Mouse (Mus musculus) mature B cell (primary cell): Measurements from ENCODE around the gene Slc22a23.
"Not testable (repeated sequence)": the region's sequence is repeated elsewhere in the genome, so short reads cannot be mapped to it uniquely, and the experiment has no call there.

Experiments
- in situ Hi-C: fragments of 300-500 bp; cut with MboI; formaldehyde crosslinking; loops from 2 replicates; pipeline ENCODE4 v1.14.3; 2019

Gene Slc22a23

DNA sequence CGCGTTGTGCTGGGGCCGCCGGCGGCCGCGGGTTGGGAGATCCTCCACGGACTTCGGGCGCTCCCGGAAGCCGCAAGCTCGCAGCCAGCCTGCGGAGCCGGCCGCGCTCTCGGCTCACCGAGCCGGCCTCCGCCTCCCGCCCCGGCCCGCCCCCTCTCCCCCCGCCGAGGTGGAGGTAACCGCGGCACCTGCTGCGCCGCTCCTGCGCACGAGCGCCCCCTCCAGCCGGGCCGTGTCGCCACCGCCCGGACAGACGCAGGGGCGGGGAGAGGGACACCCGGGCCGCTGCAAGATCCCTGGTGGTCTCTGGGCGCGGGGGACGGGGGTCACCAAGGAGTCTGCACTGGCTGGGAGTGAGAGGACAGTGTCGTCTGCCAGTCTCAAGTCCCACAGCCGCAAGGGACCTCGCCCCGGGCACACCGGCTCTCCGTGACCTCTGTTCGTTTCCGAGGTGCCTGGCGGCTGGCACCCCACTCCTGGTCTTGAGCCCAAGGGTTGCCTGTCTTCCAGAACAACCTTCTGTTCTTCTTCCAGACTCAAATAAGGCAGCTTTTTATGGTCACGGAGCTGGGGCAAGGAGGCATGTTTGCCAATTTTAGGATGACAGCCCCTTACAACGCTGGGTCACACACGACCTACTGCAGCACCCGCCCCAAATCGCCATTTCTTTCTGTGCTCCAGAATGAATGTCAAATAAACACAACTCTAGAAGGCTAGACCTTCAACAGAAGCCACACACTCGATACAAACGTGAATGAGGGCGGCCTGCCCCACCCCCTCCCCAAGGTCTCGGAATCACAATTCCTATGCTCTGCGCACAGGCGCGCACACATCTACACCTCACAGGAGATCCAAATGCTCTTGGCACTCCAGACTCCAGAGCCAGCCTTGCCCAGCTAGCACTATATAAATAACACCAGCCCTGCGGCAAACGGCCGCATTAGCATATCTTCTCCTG, at the start of gene Slc22a23:
TSS of gene Slc22a23 (minus strand) at position 55 of the 958 bp plus-strand sequence.
- in situ Hi-C loops, result no loop called here

DNA sequence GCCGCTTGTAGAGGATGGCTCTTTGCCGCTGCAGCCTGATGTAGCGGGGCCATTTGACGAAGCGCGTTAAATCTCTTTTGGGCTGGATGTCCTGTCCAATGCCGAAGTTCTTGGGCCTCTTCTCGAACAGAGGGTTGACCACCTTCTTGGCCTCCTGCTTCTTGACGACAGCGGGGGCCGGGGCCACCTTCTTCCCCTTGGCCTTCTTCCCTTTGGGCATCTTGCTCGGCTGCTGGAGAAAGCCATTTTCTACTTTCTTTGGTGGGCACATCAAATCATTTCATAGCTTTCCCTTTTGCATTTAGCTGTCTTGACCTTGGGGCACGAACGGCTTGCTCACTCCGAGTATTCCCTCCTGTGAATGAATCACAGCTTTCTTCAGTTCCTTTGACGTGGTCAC, 49.3 kb upstream of the Slc22a23 start:
- in situ Hi-C loops, result not testable (repeated sequence)

DNA sequence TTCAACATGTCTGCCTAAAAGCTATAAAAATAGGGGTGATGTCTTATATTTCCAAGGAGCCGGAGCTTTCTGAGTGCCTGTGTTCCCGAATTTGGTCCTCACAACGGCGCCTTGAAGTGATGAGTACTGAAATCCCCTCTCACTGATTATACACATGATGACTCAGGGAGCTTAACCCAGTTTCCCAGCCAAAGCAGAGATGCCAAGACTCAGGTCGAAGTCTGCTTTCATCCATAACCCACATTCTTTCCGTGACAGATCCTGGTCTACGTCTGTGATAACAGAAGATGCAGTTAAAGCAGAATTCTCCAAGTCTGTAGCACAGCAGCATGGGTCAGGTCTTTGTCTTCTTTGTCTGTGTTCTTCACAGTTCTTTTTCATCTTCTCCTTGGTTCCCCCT, 47.4 kb upstream of the Slc22a23 start:
- in situ Hi-C loops, result no loop called here

DNA sequence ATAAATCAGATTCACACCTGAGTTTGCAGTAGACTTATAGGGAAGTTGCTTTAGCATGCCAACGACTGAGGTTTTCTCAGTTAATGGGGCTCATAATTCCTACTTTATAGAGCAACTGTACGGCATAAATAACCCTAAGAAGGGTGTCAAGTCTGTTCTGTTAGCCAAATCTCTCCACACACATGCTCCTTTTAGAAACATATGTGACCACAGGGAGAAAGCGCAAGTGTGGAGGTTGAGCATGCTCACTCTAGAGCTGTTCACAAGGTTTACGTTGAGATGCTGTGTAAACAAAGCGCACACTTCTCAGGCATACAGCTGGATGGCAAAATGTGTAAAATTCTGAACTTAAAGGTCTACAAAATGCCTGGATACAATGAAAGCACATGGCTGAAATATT, 43.2 kb upstream of the Slc22a23 start:
- in situ Hi-C loops, result no loop called here

DNA sequence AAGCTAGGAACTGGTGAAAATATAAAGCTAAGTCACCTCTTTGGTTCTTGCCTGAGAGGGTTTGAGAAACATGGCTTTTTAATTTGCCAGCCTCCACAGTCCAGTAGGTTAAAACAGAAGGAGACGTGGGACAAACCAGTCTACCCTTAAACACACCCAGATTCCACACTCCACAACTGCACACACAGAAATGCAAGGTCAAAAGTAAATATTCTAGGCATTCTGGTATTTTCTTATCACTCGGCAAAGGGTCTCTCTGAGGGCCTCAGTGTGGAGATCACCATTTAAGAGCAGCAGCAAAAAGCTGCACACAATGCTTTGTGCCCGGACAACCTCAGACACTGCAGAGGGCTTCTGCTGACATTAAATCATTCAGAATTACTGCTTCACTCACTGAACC, 38.4 kb upstream of the Slc22a23 start:
- in situ Hi-C loops, result no loop called here

DNA sequence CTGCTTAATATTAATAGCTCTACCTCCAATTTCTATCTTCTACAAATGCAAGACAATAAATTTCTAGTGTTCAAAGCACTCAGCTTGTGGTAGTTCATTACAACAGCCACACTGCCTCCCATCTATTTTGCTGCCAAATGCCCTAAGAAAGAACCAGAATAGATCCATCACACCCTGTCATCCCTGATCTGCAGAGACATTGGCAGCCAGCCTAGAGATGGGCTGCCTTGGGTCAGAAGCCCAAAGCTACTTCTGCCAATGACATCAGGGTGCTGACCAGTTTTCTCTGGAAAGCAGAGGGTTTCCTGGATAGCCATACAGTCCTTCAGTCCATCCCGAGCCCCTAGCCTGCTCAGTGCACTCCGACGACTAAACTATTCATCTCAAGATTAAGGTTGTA, 33.9 kb upstream of the Slc22a23 start:
- in situ Hi-C loops, result no loop called here

DNA sequence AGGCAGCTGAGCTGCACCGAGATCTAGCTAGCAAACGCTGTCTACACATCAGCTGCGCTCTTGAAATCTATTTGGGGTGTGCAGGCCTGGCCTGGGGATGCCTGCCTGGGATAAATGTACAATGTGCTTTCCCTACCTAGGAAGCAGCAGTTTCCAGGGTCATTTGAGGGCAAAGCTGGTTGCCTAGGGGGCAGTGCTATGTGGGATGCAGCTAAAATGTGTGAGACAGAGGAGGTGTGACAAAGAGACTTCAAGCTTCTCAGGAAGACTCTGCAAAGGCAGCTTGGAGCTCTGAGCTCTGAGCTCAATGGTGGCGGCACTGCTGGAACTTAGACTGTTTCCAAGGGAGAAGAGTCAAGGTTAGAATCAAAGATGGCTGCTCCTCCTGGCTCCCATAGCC, 30.2 kb upstream of the Slc22a23 start:
- in situ Hi-C loops, result no loop called here

DNA sequence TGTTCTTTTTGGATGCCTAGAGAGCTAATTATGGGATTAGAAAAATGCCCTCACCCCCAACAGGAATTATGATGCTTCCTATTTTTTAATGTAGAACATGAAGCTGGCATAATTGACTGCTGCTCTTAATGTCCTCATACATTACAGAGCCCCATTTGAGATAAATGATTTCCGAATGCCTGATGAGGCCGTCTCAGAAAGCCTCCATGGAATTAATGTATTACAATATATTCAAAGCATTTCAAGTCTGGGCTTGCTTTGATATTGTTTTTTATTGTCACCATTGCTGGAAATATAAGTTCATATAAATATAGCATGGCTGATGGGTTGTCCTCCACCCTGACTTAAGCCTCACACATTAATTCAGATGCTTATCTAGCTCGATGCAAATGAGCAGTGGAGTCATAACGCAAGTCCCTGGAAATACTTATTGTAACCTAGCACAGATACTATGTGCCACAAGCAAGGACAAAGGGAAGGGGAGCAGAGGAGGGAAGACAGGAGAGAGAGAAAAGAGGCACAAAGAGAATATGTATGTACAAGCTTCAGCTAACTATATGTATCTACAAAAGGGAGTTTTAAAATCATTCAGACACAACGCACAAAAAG, 28.0 kb upstream of the Slc22a23 start:
- in situ Hi-C loops, result no loop called here

DNA sequence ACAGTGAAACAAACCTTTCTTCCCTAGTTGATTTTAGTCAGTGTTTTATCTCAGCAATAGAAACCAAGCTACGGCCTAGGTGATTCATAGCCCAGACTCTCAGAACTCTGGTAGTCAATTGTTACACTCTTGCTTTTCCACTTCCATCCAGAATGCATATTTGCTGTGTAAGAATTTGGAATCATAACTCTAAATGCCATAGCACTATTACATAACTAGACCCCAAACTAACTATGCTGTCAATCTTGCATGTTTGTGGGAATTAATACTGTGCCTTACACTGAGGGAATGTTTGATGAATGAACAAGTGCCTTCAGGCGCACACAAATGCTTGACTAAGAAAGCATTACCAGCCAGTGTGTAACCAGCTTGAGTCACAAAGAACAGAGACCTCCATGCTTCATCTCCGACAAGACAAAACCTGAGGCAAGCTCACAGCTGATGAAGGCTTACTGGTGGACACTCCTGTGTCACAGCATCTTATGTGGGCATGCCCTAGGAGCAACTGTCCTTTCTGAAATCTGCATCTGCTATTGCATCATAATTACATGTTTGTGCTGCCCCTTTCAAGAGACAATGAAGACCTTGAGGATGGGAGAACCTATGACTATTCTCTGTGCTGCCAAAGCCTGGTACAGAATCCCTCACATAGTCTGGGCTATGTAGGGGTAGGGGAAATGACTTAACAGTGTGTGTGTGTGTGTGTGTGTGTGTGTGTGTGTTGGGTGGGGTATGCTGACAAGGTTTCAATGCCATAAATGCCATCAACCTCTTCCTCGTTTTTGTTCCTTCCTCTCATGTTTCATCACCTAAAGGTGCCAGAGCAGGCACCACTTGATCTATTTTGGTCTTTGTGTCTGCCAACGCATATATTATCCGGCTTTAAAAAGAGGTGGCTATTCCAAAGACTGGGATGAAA, 27.2 kb upstream of the Slc22a23 start:
- in situ Hi-C loops, result no loop called here

DNA sequence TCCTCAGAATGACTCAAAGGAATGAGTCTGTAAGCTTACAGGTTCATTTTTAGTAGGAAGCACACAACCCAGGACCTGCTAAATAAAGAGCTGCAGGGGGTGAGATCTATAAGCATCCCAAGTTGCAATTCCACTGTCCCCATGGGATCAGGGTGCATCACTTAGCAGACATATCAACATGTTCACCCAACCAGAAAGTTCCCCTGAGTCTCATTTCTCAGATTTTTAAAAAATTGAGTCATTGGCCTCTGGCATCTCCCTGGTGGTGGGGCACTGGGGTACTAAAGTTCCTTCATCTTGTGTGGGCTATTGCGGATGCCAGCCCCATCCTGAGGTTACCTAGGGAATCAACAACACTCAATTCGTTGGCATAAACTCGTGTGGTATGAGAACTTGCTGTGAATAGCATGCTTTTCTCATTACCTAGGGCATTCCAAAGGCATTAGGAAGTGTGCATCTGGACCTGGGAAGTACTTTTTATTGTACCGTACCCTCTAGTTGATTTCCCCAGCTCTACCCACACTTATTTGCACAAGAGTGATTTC, 25.4 kb upstream of the Slc22a23 start:
- in situ Hi-C loops, result no loop called here

DNA sequence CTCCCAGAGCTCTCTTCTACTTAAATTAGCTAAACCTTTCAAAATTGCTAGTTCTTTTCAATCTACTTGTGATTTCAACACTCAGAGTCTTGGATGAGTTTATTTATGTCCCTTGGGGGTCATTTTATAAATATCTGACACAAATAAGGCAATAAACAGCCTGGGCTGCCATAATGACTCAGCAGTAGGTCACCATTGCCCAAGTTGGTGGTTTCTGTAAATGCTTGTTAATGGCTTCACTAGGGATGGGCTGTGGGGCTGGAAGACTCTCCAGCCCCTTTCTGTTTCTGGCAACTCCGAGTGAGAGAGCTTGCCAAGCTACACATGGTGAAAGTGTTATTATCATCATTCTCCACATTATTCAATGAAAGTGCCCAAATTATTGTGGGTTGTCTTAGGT, 20.2 kb upstream of the Slc22a23 start:
- in situ Hi-C loops, result no loop called here

DNA sequence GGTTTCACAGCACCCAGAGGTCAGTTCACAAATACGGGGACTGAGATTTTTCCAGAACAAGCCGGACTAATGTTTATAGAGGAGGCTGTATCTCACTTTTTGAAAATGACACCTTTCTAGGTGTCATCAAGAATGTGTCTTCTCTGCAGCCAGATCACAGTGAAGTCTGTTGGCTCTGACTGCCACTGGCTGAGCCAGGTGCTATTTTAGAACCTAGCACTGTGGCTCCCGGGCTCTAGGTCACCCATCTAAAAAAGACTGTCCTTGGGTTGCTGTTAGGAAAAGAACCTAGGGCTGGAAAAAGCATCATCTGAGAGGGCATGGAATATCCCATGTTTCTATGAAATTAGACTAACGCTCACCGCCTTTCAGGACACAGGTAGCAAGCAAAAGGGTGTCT, 10.7 kb upstream of the Slc22a23 start:
- in situ Hi-C loops, result no loop called here

DNA sequence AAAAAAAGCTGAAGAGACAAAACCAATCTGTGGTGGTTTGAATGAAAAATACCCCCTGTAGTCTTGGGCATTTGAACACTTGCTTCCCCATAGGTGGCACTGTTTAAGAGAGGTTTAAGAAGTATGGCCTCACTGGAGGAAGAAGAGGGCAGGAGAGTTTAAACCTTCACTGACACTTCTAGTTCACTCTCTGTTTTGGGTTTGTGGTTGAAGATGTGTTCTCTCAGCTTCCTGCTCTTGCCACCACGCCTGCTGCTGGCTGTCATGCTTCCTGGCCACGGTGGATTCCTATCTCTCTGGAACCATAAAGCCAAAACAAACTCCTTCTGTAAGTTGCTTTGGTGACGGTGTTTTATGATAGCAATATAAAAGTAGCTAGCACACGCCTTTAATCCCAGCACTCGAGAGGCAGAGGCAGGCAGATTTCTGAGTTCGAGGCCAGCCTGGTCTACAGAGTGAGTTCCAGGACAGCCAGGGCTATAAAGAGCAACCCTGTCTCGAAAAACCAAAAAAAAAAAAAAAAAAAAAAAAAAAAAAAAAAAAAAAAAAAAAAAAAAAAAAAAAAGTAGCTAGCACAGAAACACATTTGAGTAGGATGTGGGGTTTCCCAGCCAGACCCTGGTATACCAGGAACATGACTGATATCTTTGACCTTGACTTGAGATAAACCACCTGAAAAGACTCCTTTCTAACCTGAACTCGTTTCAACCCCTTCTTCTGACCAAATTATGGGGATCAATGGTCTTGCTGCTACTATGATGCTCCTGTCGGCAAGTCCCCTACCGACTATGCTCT, 10.0 kb upstream of the Slc22a23 start:
- in situ Hi-C loops, result no loop called here

DNA sequence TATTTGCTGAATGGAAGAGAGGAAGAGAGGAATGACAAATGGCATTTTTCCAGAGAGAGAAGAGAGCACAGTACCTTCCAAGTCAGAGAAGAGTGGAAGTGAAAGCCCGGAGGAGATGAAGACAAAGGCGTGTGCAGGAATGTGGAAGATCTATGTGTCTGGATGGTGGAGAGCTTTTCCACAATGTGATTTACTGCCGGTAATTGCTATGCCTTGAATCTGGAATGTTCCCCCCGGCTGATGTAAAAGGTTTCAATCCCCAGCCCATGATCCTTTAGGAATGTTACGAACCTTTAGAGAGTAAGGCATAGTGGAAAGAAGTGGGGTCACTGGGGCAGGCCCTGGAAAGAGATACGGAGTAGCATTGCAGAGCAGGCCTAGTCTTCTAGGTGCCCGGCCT, 8.3 kb upstream of the Slc22a23 start:
- in situ Hi-C loops, result no loop called here

DNA sequence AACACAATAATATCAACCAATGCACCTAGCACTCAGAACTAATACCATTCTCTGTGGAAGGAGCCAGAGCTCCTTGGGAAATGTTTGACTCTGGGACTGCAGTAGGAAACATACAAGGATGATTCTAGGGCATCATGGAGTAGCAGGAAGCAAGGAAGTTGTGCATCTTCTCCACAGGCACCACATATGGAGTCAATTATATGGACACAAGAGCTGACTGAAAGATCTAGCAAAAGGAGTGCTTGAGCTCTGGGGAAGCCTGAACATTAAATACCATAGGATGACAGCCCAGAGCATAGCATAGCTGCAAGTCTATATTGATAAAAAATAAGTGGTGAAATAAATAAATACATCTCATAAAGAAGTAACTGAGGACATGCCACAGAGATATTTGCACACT, 6.5 kb upstream of the Slc22a23 start:
- in situ Hi-C loops, result no loop called here

DNA sequence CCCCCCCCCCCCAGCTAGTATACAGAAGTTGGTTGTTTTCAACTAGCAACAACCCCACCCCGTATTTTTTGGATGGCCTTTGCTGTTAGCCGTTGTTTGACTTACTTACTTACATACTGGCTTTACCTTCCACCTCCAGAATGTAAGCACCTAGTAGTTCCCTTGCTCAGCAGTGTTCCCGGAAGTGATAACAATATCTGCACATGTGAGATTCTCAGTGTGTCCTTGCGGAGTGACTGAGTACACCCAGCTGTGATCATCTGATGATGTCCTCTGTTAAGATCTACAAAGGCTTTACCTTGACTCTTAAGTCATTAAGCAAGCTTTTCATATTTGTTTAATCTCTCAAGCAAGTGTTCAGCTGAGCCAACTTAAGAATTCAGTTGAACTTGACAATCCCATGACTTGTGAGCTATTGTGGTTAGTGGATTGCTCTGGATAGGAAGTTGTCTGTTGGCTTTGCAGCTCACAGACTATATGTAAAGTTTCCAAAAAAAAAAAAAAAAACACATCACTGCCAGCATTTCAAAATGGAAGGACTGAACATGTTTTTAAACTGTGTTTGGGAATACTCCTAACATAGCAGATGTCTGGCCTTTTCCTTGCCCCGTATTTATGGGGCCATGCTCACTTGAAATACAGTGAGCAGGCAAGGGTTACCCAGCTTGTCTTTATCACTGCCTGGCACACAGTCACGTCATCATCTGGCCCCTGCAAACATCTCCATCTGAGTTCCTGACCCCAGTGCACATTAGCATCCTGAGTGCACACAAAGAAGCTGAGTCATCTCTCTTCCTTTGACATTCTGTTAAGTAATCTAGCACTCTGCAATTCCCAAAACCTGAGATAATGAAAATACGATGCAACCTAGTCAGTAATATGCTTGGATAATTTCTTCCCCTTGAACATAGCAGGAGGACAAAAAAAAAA, 3.2 kb upstream of the Slc22a23 start:
- in situ Hi-C loops, result no loop called here

DNA sequence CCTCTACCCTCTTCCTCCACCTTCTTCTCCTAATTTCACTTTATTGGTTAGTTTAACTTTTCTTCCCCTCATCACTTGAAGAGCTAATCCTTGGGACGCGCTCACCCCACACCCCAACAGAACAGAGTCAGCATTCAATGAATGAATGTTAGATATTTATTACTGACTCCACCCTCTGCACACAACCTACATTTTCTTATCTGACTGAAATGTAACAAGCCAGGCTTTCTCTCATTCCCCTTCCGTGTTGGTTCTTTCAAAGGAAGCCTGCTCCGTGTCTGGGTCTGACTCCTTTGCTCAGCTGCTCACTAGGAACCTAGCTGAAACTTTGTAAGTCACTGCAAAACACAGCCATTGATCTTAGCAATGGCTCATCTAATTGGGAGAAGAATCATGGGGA, 1.8 kb upstream of the Slc22a23 start:
- in situ Hi-C loops, result no loop called here

DNA sequence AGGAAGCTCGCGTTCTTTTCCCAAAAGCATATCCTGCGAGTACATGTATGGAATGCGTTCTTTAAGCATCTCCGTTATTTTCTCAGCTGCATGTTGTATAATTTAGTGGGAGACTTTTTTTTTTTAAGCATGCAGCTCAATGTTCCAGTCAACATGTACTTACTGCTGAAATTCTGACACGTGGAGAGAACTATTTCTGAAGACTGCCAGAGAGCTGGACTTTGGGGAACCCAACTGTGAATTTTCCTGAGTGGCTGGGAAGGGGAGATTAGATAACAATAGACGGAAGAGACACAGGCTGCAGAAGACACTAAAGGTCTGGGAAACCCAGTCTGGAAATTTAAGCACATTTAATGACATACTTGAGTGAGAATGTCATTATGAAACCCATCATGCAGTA, 1.3 kb upstream of the Slc22a23 start:
- in situ Hi-C loops, result no loop called here

DNA sequence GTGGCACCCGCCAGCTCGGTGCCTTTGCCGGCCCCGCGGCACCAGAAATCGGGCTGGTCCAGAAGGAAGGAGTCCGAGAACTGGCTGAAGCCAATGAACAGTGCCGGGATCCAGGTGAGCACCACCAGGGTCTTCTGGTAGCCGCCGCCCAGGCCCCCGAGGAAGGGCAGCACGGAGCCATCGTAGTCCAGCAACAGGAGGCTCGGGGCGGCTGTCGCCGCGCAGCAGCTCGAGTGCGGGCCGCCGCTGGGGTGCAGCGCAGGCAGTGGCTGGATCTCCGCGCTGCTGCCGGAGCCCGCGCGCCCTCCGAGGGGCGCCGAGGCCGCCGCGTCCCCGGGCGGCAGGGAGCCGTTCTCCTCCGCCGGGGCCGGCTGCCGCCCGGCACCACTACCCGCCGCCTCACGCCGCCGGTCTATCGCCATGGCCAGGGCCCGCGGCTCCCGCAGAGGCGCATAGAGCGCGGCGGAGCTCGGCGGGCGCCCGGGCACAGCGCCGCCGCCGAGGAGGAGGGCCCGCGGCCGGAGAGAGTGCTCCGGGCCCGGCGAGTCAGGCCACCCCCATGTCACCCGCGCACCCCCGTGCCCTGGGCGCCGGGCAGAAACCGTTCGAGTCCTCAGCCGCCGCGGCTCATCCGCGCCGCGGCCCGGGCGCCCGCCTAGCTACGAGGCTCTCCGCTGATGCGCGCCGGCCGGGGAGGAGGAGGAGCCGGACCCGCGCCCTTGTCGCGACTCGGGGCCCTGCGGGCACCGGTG, 430 bp downstream of the Slc22a23 start:
- in situ Hi-C loops, result no loop called here
